Mouse (Mus musculus) limb, embryonic 15.5 days (tissue): ENCODE measurements around the gene Med16. TPM values are rescaled to one million over a fixed set of nuclear protein-coding genes. Genes with fewer than 3 reads are reported as not detected.

Experiments used
- ATAC-seq: fragments of 200-750 bp; cut with Nextera tagmentation; 2 replicates; pipeline ENCODE4 v1.8.0; 2017; ENCODE audit warnings: low read depth, moderate TSS enrichment; ENCODE audit not compliant: insufficient number of reproducible peaks, low FRiP score, low TSS enrichment
- H3K27ac ChIP-seq: fragments of 300-500 bp; sonication (generic); 2 replicates; pipeline ENCODE4 v1.5.1; 2015; ENCODE audit warnings: moderate library complexity, mild to moderate bottlenecking, inconsistent platforms
- H3K27me3 ChIP-seq: fragments of 300-500 bp; sonication (generic); 2 replicates; pipeline ENCODE4 v1.6.1; 2015; ENCODE audit warnings: inconsistent platforms
- H3K36me3 ChIP-seq: fragments of 300-500 bp; sonication (generic); 2 replicates; pipeline ENCODE4 v1.6.1; 2015; ENCODE audit warnings: inconsistent platforms
- H3K4me1 ChIP-seq: fragments of 300-500 bp; sonication (generic); 2 replicates; pipeline ENCODE4 v1.6.1; 2015; ENCODE audit warnings: inconsistent platforms
- H3K4me2 ChIP-seq: fragments of 300-500 bp; sonication (generic); 2 replicates; pipeline ENCODE4 v1.6.1; 2015; ENCODE audit warnings: mild to moderate bottlenecking, inconsistent platforms
- H3K4me3 ChIP-seq: fragments of 300-500 bp; sonication (generic); 2 replicates; pipeline ENCODE4 v1.5.1; 2015; ENCODE audit warnings: mild to moderate bottlenecking, inconsistent platforms
- H3K9ac ChIP-seq: fragments of 300-500 bp; sonication (generic); 2 replicates; pipeline ENCODE4 v1.6.1; 2015; ENCODE audit warnings: inconsistent platforms
- H3K9me3 ChIP-seq: fragments of 300-500 bp; sonication (generic); 2 replicates; pipeline ENCODE4 v1.6.1; 2016; ENCODE audit warnings: inconsistent platforms
- WGBS: fragments of 180-500 bp; shearing (Covaris S2); methylation state at CpG from one replicate; pipeline ENCODE4 v1.1.7; 2015; 5-methylcytosine and 5-hydroxymethylcytosine counted together
- polyA plus RNA-seq: library from polyadenylated mRNA; unstranded; fragments of >200 nt; fragmentation: Nextera tagmentation; extraction: Ambion mirVana; gene quantifications from 2 replicates; pipeline ENCODE4 v1.2.1, GENCODE M21; 2015

Med16 gene
- polyA plus RNA-seq, 1 experiment from 2014 or later, result 37.7 TPM

- no peaks in the 10 kb centered on the region for H3K27me3 ChIP-seq
- no peak overlapping the region for H3K27ac ChIP-seq
- H3K36me3 ChIP-seq, result peaks cover 24% of the 10 kb centered on the region
- H3K4me2 ChIP-seq, result no peak overlapping the region
- peaks cover 85% of the 10 kb centered on the region for H3K4me1 ChIP-seq
- H3K9me3 ChIP-seq, result no peaks in the 10 kb centered on the region
- no peak overlapping the region for H3K4me3 ChIP-seq
- WGBS, result 88% methylated on average over 16 of the region's 16 CpGs
- ATAC-seq, result no peak
- no peak overlapping the region for H3K9ac ChIP-seq
These were observed 22.1 kb upstream of the Med16 start for GRCm38 (mm10) chr10:79930826-79931186.

GRCm38 (mm10) chr10:79929967-79930825 is 21.5 kb upstream of the Med16 start:
- no peak for ATAC-seq
- WGBS, result 85% methylated on average over 18 of the region's 18 CpGs

GRCm38 (mm10) chr10:79928907-79929701 is 20.4 kb upstream of the Med16 start:
- ATAC-seq, result no peak
- H3K4me3 ChIP-seq, result peak overlapping the region; percentile 96
- no peaks in the 10 kb centered on the region; the same call in 1 of the 2 replicates for H3K27me3 ChIP-seq
- H3K4me1 ChIP-seq, result peaks cover 79% of the 10 kb centered on the region
- H3K4me2 ChIP-seq, result peak overlapping the region; percentile 93
- no peaks in the 10 kb centered on the region for H3K9me3 ChIP-seq
- 22% methylated on average over 9 of the region's 9 CpGs for WGBS
- H3K27ac ChIP-seq, result 0 out of 2 replicates have a peak overlapping the region, but pooled peaks have one; percentile 18
- H3K36me3 ChIP-seq, result peaks cover 24% of the 10 kb centered on the region
- H3K9ac ChIP-seq, result no peak overlapping the region

More at GRCm38 (mm10) chr10:79929967-79930825, 21.5 kb upstream of the Med16 start:
- H3K27me3 ChIP-seq, result no peaks in the 10 kb centered on the region
- peaks cover 85% of the 10 kb centered on the region for H3K4me1 ChIP-seq
- H3K4me3 ChIP-seq, result no peak overlapping the region
- H3K9me3 ChIP-seq, result no peaks in the 10 kb centered on the region
- no peak overlapping the region for H3K4me2 ChIP-seq
- H3K9ac ChIP-seq, result no peak overlapping the region
- H3K27ac ChIP-seq, result no peak overlapping the region
- H3K36me3 ChIP-seq, result peaks cover 24% of the 10 kb centered on the region

- Histone ChIP-seq H3K4me1 (peaks cover 69% of the 10 kb centered on the region), H3K27me3 (peaks cover 7% of the 10 kb centered on the region)
- ATAC-seq, result no peak
These were observed 19.4 kb upstream of the Med16 start for GRCm38 (mm10) chr10:79928030-79928694.

GRCm38 (mm10) chr10:79927324-79928029 is 18.8 kb upstream of the Med16 start:
- peaks cover 62% of the 10 kb centered on the region for H3K4me1 ChIP-seq
- under 1% methylated on average over 54 of the region's 54 CpGs for WGBS

More at GRCm38 (mm10) chr10:79928030-79928694, 19.4 kb upstream of the Med16 start:
- Histone ChIP-seq H3K4me3 (peak overlapping the region; percentile 96), H3K36me3 (peaks cover 20% of the 10 kb centered on the region), H3K9ac (peak overlapping the region; percentile 85), H3K27ac (peak overlapping the region; percentile 95), H3K4me2 (peak overlapping the region; percentile 93), H3K9me3 (no peaks in the 10 kb centered on the region)
- WGBS, result 1% methylated on average over 28 of the region's 29 CpGs

GRCm38 (mm10) chr10:79926491-79927323 is 18.0 kb upstream of the Med16 start, which contains the start of gene Arid3a:
TSS of gene Arid3a (plus strand) at chr10:79927043.
- Histone ChIP-seq H3K36me3 (peaks cover 11% of the 10 kb centered on the region), H3K9ac (peak within 1 kb of the TSS; percentile 85), H3K4me3 (peak within 1 kb of the TSS; percentile 96), H3K27ac (peak within 1 kb of the TSS; percentile 95), H3K4me1 (peaks cover 56% of the 10 kb centered on the region), H3K9me3 (no peaks in the 10 kb centered on the region), H3K4me2 (peak within 1 kb of the TSS; percentile 93), H3K27me3 (peaks cover 21% of the 10 kb centered on the region)
- under 1% methylated on average over 63 of the region's 63 CpGs for WGBS
- ATAC-seq, result peak; percentile 74

More at GRCm38 (mm10) chr10:79927324-79928029, 18.8 kb upstream of the Med16 start:
- peak overlapping the region; percentile 93 for H3K4me2 ChIP-seq
- peak overlapping the region; percentile 96 for H3K4me3 ChIP-seq
- peaks cover 14% of the 10 kb centered on the region for H3K27me3 ChIP-seq
- ATAC-seq, result peak; percentile 6; the same call in 1 of the 2 replicates
- H3K36me3 ChIP-seq, result peaks cover 16% of the 10 kb centered on the region
- no peaks in the 10 kb centered on the region for H3K9me3 ChIP-seq
- peak overlapping the region; percentile 85 for H3K9ac ChIP-seq
- H3K27ac ChIP-seq, result peak overlapping the region; percentile 95

- Histone ChIP-seq H3K27me3 (peaks cover 29% of the 10 kb centered on the region), H3K9me3 (no peaks in the 10 kb centered on the region), H3K4me3 (peak overlapping the region; percentile 96), H3K36me3 (peaks cover 5% of the 10 kb centered on the region), H3K4me1 (peaks cover 58% of the 10 kb centered on the region), H3K27ac (peak overlapping the region; percentile 95), H3K4me2 (peak overlapping the region; percentile 93), H3K9ac (peak overlapping the region; percentile 85)
- no peak for ATAC-seq
- WGBS, result 7% methylated on average over 15 of the region's 15 CpGs
These were observed 17.2 kb upstream of the Med16 start for GRCm38 (mm10) chr10:79925785-79926490.

GRCm38 (mm10) chr10:79924998-79925784 is 16.5 kb upstream of the Med16 start:
- no peak for ATAC-seq

GRCm38 (mm10) chr10:79921572-79921971 is 12.8 kb upstream of the Med16 start:
- ATAC-seq, result no peak
- H3K4me2 ChIP-seq, result peak overlapping the region; percentile 42
- H3K27ac ChIP-seq, result no peak overlapping the region
- H3K4me3 ChIP-seq, result peak overlapping the region; percentile 29
- 3% methylated on average over 34 of the region's 34 CpGs for WGBS
- H3K9ac ChIP-seq, result no peak overlapping the region
- peaks cover 65% of the 10 kb centered on the region for H3K27me3 ChIP-seq
- no peaks in the 10 kb centered on the region for H3K9me3 ChIP-seq
- peaks cover 53% of the 10 kb centered on the region for H3K4me1 ChIP-seq
- H3K36me3 ChIP-seq, result no peaks in the 10 kb centered on the region

More at GRCm38 (mm10) chr10:79924998-79925784, 16.5 kb upstream of the Med16 start:
- Histone ChIP-seq H3K27ac (0 out of 2 replicates have a peak overlapping the region, but pooled peaks have one; percentile 95), H3K9ac (no peak overlapping the region), H3K4me3 (peak overlapping the region; percentile 96; the same call in 1 of the 2 replicates), H3K4me2 (peak overlapping the region; percentile 93; the same call in 1 of the 2 replicates), H3K4me1 (peaks cover 55% of the 10 kb centered on the region), H3K36me3 (no peaks in the 10 kb centered on the region), H3K27me3 (peaks cover 36% of the 10 kb centered on the region), H3K9me3 (no peaks in the 10 kb centered on the region)
- WGBS, result 11% methylated on average over 29 of the region's 29 CpGs
